Comparison of ENCODE assay signal across 15 mouse cellular contexts in genomic region chr3:25629198-25629597, GRCm38 (mm10).
"Had no signal": no experiment of that assay in that cellular context is flagged by ENCODE, and none has a peak within 500 bp of the region (broad histone marks: within the 10 kb centered on the region; RNA-seq: fewer than 3 reads in every experiment).

No protein-coding gene starts in this region.

- H3K9me3 ChIP-seq: midbrain, embryonic 10.5 days; midbrain, embryonic 12.5 days; neural tube, embryonic 12.5 days; stomach, embryonic 15.5 days had no signal

- ATAC-seq: midbrain, embryonic 16.5 days had no signal

- DNase-seq: lung, adult 18-20 months; lung, embryonic 14.5 days; lung, postnatal 10 days; lung, postnatal 4 days; midbrain, embryonic 14.5 days; right cerebral cortex, postnatal 14 days; thymus, adult 2 months; thymus, postnatal 25 days; thymus, postnatal 4 days had no signal

- H3K4me2 ChIP-seq: lung, embryonic 14.5 days; midbrain, embryonic 12.5 days; neural tube, embryonic 12.5 days; stomach, embryonic 15.5 days had no signal

- H3K4me3 ChIP-seq: midbrain, embryonic 10.5 days; midbrain, embryonic 12.5 days; neural tube, embryonic 12.5 days; stomach, embryonic 15.5 days had no signal

- H3K27me3 ChIP-seq: midbrain, embryonic 12.5 days; neural tube, embryonic 12.5 days; stomach, embryonic 15.5 days had no signal

- H3K4me1 ChIP-seq: midbrain, embryonic 10.5 days; midbrain, embryonic 12.5 days; neural tube, embryonic 12.5 days; stomach, embryonic 15.5 days had no signal

- H3K36me3 ChIP-seq: midbrain, embryonic 10.5 days; midbrain, embryonic 12.5 days; neural tube, embryonic 12.5 days; stomach, embryonic 15.5 days had no signal

- H3K27ac ChIP-seq: midbrain, embryonic 10.5 days; midbrain, embryonic 12.5 days; neural tube, embryonic 12.5 days; stomach, embryonic 15.5 days; stomach, postnatal 0 days had no signal

- H3K9ac ChIP-seq: lung, embryonic 14.5 days; midbrain, embryonic 12.5 days; neural tube, embryonic 12.5 days; stomach, embryonic 15.5 days had no signal
